Mouse (Mus musculus) ES-E14 (cell line): ENCODE results near the gene Ltb4r2.

Experiments used
- CHD2 ChIP-seq: IDR thresholded peaks from 2 replicates; pipeline ENCODE4 v1.6.1; 2014; ENCODE audit warnings: mild to moderate bottlenecking, low read depth, low read length, inconsistent platforms
- HCFC1 ChIP-seq: IDR thresholded peaks from 2 replicates; pipeline ENCODE4 v1.6.1; 2012; ENCODE audit warnings: low read length, inconsistent platforms, borderline replicate concordance; ENCODE audit not compliant: insufficient read depth

DNA sequence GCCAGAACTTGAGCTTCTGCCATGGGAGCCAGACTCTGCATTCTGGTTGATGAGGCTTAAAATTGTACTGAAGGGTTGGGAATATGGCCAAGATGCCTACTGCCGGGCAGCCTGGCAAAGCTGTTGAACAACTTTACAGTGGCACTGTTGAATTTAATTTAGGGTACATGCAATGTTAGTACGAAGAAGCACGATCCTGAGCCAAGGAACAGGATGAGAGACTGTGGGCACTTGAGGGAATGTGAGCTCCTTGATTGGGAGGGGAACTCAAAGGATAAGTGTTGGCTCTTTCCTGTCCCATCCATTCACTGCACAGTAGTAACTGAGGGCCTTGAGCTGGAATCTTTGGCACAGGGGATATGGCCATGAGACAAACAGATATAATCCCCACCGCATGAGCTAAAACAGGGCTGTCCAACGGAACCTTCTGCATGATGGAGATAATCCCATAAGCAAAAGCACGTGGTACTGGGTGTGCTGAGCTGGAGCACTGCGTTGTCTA is 30.6 kb upstream of the Ltb4r2 start:
- TF ChIP-seq CHD2: no peak
- no peak for TF ChIP-seq HCFC1
